Mouse (Mus musculus) CH12.LX (cell line): ENCODE results near the gene Gm5089. TPM values are rescaled to one million over a fixed set of nuclear protein-coding genes. Genes with fewer than 3 reads are reported as not detected.
A peak's percentile ranks its signal among the peaks of the same experiment; 100 is the strongest.

Experiments used
- DNase-seq: peaks from one replicate; pipeline ENCODE4 v3.0.0-alpha.2; 2013; ENCODE audit errors: extremely low read depth
- H3K27ac ChIP-seq: 2 replicates; pipeline ENCODE4 v1.5.1; 2012; ENCODE audit warnings: low read depth, mild to moderate bottlenecking, control low read depth, moderate library complexity; ENCODE audit not compliant: insufficient read depth
- H3K27me3 ChIP-seq: replicated peaks from 2 replicates; pipeline ENCODE3; 2012; ENCODE audit warnings: inconsistent platforms
- H3K36me3 ChIP-seq, 2 experiments: replicated peaks in 1 of 2; 2 replicates each; pipeline versions ENCODE3 to v1.6.1; 2012; ENCODE audit warnings: inconsistent platforms in 1 of 2, low read length in 1 of 2, mild to moderate bottlenecking in 1 of 2, mixed read lengths in 1 of 2, moderate library complexity in 1 of 2; ENCODE audit not compliant: control insufficient read depth in 1 of 2, insufficient read depth in 1 of 2
- H3K4me1 ChIP-seq, 2 experiments: 2 replicates each; pipeline ENCODE4 v1.6.1; 2012; ENCODE audit warnings: inconsistent platforms in 1 of 2, moderate library complexity in 1 of 2; ENCODE audit not compliant: insufficient read depth in 2 of 2, control insufficient read depth in 1 of 2
- H3K4me2 ChIP-seq: 2 replicates; pipeline ENCODE4 v1.6.1; 2012; ENCODE audit warnings: low read depth, mild to moderate bottlenecking, control low read depth; ENCODE audit not compliant: poor library complexity, insufficient read depth, severe bottlenecking
- H3K4me3 ChIP-seq, 3 experiments: fragments of 150-350 bp in 1 of 3; sonication (generic) in 1 of 3; replicated peaks in 1 of 3; 2 replicates each; pipeline versions ENCODE3 to v1.5.1; 2011 to 2012; ENCODE audit warnings: low read depth in 2 of 3, low read length in 2 of 3, mild to moderate bottlenecking in 2 of 3, moderate library complexity in 2 of 3, control low read depth in 1 of 3, improper control_type of control experiment in 1 of 3, inconsistent platforms in 1 of 3, mixed read lengths in 1 of 3; ENCODE audit not compliant: poor library complexity in 1 of 3
- H3K79me2 ChIP-seq: replicated peaks from 2 replicates; pipeline ENCODE4 v1.6.1; 2012; ENCODE audit warnings: mild to moderate bottlenecking, moderate library complexity; ENCODE audit not compliant: control insufficient read depth, poor library complexity, insufficient read depth, severe bottlenecking; ENCODE audit errors: extremely low read depth
- H3K9ac ChIP-seq: 2 replicates; pipeline ENCODE4 v1.6.1; 2012; ENCODE audit warnings: low read depth, mild to moderate bottlenecking, control low read depth, moderate library complexity; ENCODE audit not compliant: insufficient read depth
- H3K9me3 ChIP-seq: replicated peaks from 2 replicates; pipeline ENCODE3; 2012; ENCODE audit warnings: low read length, inconsistent platforms, mixed read lengths
- CHD2 ChIP-seq: IDR thresholded peaks from 2 replicates; pipeline ENCODE4 v1.6.1; 2011; ENCODE audit warnings: low read length, improper control_type of control experiment
- ETS1 ChIP-seq: conservative IDR thresholded peaks from 2 replicates; pipeline ENCODE4 v1.6.1; 2012; ENCODE audit warnings: low read depth, mild to moderate bottlenecking, inconsistent platforms, low read length, improper control_type of control experiment, moderate library complexity
- GABPA ChIP-seq: IDR thresholded peaks from 2 replicates; pipeline ENCODE4 v1.6.1; 2012; ENCODE audit warnings: low read depth, low read length, improper control_type of control experiment, inconsistent platforms; ENCODE audit not compliant: insufficient replicate concordance
- HCFC1 ChIP-seq: IDR thresholded peaks from 2 replicates; pipeline ENCODE4 v1.6.1; 2012; ENCODE audit warnings: low read depth, mild to moderate bottlenecking, inconsistent platforms, low read length, improper control_type of control experiment
- JUN ChIP-seq: IDR thresholded peaks from 2 replicates; pipeline ENCODE4 v1.6.1; 2011; ENCODE audit warnings: low read depth, mild to moderate bottlenecking, low read length, improper control_type of control experiment, moderate library complexity; ENCODE audit not compliant: insufficient read depth
- JUND ChIP-seq: conservative IDR thresholded peaks from 2 replicates; pipeline ENCODE4 v1.6.1; 2011; ENCODE audit warnings: low read depth, low read length, improper control_type of control experiment
- MAFK ChIP-seq: IDR thresholded peaks from 2 replicates; pipeline ENCODE4 v1.6.1; 2011; ENCODE audit warnings: low read length, improper control_type of control experiment; ENCODE audit not compliant: insufficient replicate concordance
- MAX ChIP-seq: IDR thresholded peaks from 2 replicates; pipeline ENCODE4 v1.6.1; 2011; ENCODE audit warnings: low read length, improper control_type of control experiment
- MAZ ChIP-seq: IDR thresholded peaks from 2 replicates; pipeline ENCODE4 v1.6.1; 2012; ENCODE audit warnings: low read depth, mild to moderate bottlenecking, inconsistent platforms, low read length, improper control_type of control experiment, moderate library complexity
- MXI1 ChIP-seq: IDR thresholded peaks from 2 replicates; pipeline ENCODE4 v1.6.1; 2011; ENCODE audit warnings: mild to moderate bottlenecking, low read depth, low read length, improper control_type of control experiment
- NELFE ChIP-seq: IDR thresholded peaks from 2 replicates; pipeline ENCODE4 v1.6.1; 2011; ENCODE audit warnings: low read depth, low read length, improper control_type of control experiment
- NRF1 ChIP-seq: IDR thresholded peaks from 2 replicates; pipeline ENCODE4 v1.6.1; 2014; ENCODE audit warnings: low read depth, mild to moderate bottlenecking, inconsistent platforms, low read length, improper control_type of control experiment, moderate library complexity
- PAX5 ChIP-seq: IDR thresholded peaks from 2 replicates; pipeline ENCODE4 v1.6.1; 2012; ENCODE audit warnings: low read length, inconsistent platforms, mixed read lengths
- POLR2A ChIP-seq: IDR thresholded peaks from 2 replicates; pipeline ENCODE4 v1.6.1; 2011; ENCODE audit warnings: low read depth, mild to moderate bottlenecking, improper control_type of control experiment, low read length
- POLR2AphosphoS2 ChIP-seq: IDR thresholded peaks from 2 replicates; pipeline ENCODE4 v1.6.1; 2011; ENCODE audit warnings: low read depth, low read length, improper control_type of control experiment
- SIN3A ChIP-seq: IDR thresholded peaks from 2 replicates; pipeline ENCODE4 v1.6.1; 2012; ENCODE audit warnings: low read length, improper control_type of control experiment, inconsistent platforms
- USF2 ChIP-seq: conservative IDR thresholded peaks from 2 replicates; pipeline ENCODE4 v1.6.1; 2011; ENCODE audit warnings: low read depth, low read length, improper control_type of control experiment
- ZMIZ1 ChIP-seq: IDR thresholded peaks from 2 replicates; pipeline ENCODE4 v1.6.1; 2012; ENCODE audit warnings: low read depth, mild to moderate bottlenecking, inconsistent platforms, low read length, improper control_type of control experiment
- dilution Hi-C: fragments of 300-500 bp; cut with MboI; formaldehyde crosslinking; loops from 2 replicates; pipeline ENCODE4 v1.14.3; 2020; ENCODE audit warnings: low sequenced_read_pairs; ENCODE audit not compliant: extremely low pct_unique_long_range_greater_than_20kb, extremely low pct_ligation_motif_present
- in situ Hi-C: fragments of 300-500 bp; cut with MboI; formaldehyde crosslinking; loops from 3 replicates; pipeline ENCODE4 v1.14.3; 2019; ENCODE audit warnings: low sequenced_read_pairs, low pct_ligation_motif_present, low pct_unique_long_range_greater_than_20kb, mixed read lengths
- polyA plus RNA-seq: library from polyadenylated mRNA; unstranded; fragments of >175 nt; gene quantifications from 2 replicates; pipeline ENCODE4 v1.2.1, GENCODE M21; 2012; ENCODE audit warnings: low read depth; ENCODE audit not compliant: insufficient read length
- total RNA-seq, 2 experiments: library from RNA; depleted of rRNA; stranded (reverse); fragments of 300-350 nt in 1 of 2; fragments of >200 nt in 1 of 2; gene quantifications; 2 replicates each; pipeline ENCODE4 v1.2.3; 2012 to 2014

The Gm5089 gene
- total and polyA plus RNA-seq, 3 experiments = not detected

DNA sequence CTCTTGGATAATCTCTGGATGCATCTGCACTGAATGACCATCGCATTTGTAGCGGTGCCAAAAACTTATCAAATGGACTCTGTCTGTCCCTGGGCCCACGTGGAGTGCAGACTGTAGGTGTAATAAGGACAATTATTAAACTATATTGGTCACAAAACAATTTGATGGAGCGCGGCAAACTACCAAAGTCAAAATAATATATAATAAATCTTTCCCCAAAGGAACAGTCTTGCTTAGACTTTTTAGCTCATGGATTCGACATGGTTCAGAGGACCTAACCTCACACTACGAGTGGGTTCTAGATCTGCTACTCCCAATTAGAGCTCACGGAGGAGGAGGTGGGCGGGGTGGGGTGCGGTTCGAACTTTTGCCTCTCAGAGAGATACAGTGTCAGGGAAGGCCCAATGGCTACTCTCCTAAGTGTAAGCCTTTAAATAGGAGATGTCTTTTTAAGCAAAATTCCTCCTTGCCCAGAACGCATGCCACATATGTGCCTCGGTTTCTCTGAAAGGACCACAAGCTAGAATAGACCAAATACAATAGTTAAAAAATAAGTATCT is 15.1 kb upstream of the Gm5089 start:
- Histone ChIP-seq H3K4me1 (peaks cover 0 to 7% of the 10 kb centered on the region in 2 experiments; a peak in 1 of 4 replicates), H3K9me3 (peaks cover 6% of the 10 kb centered on the region), H3K9ac (no peak overlapping the region), H3K4me3 (peak overlapping the region in 1 of 3 experiments; percentile 68), H3K27ac (no peak overlapping the region), H3K27me3 (no peaks in the 10 kb centered on the region), H3K36me3 (no peaks in the 10 kb centered on the region), H3K79me2 (no peaks in the 10 kb centered on the region; the same call in 1 of the 2 replicates), H3K4me2 (peak overlapping the region; percentile 34)
- in situ Hi-C loops (no loop called here), dilution Hi-C loops (no loop called here)
- no peak for DNase-seq
- TF ChIP-seq MAX = no peak
- no peak for TF ChIP-seq JUN
- no peak for TF ChIP-seq GABPA
- no peak for TF ChIP-seq MAFK
- TF ChIP-seq POLR2A = no peak
- TF ChIP-seq SIN3A = no peak

GRCm38 (mm10) chr14:122464763-122465741 is 14.1 kb upstream of the Gm5089 start, which contains the start of gene Zic5:
Zic5 (minus strand) TSS chr14:122465677.
- Histone ChIP-seq H3K27ac (peak within 1 kb of the TSS; percentile 23; the same call in 1 of the 2 replicates), H3K4me3 (peak within 1 kb of the TSS; percentile 40 to 75 (median 68)), H3K79me2 (no peaks in the 10 kb centered on the region; the same call in 1 of the 2 replicates), H3K27me3 (no peaks in the 10 kb centered on the region), H3K4me1 (peaks cover 0 to 11% of the 10 kb centered on the region in 2 experiments; a peak in 1 of 4 replicates), H3K36me3 (peaks cover 0 to 2% of the 10 kb centered on the region in 2 experiments), H3K4me2 (peak within 1 kb of the TSS; percentile 34), H3K9me3 (peaks cover 6% of the 10 kb centered on the region), H3K9ac (peak within 1 kb of the TSS; percentile 34; the same call in 1 of the 2 replicates)
- TF ChIP-seq POLR2AphosphoS2 (no peak), HCFC1 (peak; percentile 46), PAX5 (no peak), NRF1 (0 out of 2 replicates have a peak, but pooled peaks have one; percentile 32), NELFE (peak; percentile 29; the same call in 1 of the 2 replicates), MAZ (peak; percentile 72), CHD2 (0 out of 2 replicates have a peak, but pooled peaks have one; percentile 18), POLR2A (peak; percentile 51), ETS1 (no peak), SIN3A (0 out of 2 replicates have a peak, but pooled peaks have one; percentile 31), ZMIZ1 (no peak; the same call in 1 of the 2 replicates), MXI1 (0 out of 2 replicates have a peak, but pooled peaks have one; percentile 24), JUND (no peak), USF2 (no peak)
- peak; percentile 75 for DNase-seq
- dilution Hi-C loops (no loop called here), in situ Hi-C loops (no loop called here)
